Mouse (Mus musculus) liver (tissue): ENCODE measurements at regions not wholly inside any gene's neighbourhood (a gene's known extent, or its start where the extent isn't known, plus 50 kb on each side); places are given as distances from the start of the nearest gene placed in this dataset.

Source experiments
- DNase-seq: peaks from one replicate; pipeline ENCODE4 v3.0.0-alpha.2; 2020; ENCODE audit warnings: mixed read lengths

GRCm38 (mm10) chr11:18571557-18572209 lies 447.1 kb downstream of the Meis1 start:
- DNase-seq = no peak

GRCm38 (mm10) chr11:18563011-18563410 lies 455.8 kb downstream of the Meis1 start:
- no peak for DNase-seq

- DNase-seq = no peak
Measured at GRCm38 (mm10) chr11:18558665-18559064, 460.1 kb downstream of the Meis1 start.

- DNase-seq = no peak
Measured at GRCm38 (mm10) chr11:18535592-18535857, 483.3 kb downstream of the Meis1 start.

GRCm38 (mm10) chr11:18534807-18535591 lies 483.8 kb downstream of the Meis1 start:
- no peak for DNase-seq

- DNase-seq = no peak
Measured at GRCm38 (mm10) chr11:18531264-18532110, 487.3 kb downstream of the Meis1 start.

GRCm38 (mm10) chr11:18528568-18528967 lies 490.2 kb downstream of the Meis1 start:
- no peak for DNase-seq

- no peak for DNase-seq
Measured at GRCm38 (mm10) chr11:18495108-18495757, 523.6 kb downstream of the Meis1 start.

- DNase-seq = no peak
Measured at GRCm38 (mm10) chr11:18493981-18494380, 524.8 kb downstream of the Meis1 start.

GRCm38 (mm10) chr11:18493086-18493485 lies 525.7 kb downstream of the Meis1 start:
- no peak for DNase-seq

DNA sequence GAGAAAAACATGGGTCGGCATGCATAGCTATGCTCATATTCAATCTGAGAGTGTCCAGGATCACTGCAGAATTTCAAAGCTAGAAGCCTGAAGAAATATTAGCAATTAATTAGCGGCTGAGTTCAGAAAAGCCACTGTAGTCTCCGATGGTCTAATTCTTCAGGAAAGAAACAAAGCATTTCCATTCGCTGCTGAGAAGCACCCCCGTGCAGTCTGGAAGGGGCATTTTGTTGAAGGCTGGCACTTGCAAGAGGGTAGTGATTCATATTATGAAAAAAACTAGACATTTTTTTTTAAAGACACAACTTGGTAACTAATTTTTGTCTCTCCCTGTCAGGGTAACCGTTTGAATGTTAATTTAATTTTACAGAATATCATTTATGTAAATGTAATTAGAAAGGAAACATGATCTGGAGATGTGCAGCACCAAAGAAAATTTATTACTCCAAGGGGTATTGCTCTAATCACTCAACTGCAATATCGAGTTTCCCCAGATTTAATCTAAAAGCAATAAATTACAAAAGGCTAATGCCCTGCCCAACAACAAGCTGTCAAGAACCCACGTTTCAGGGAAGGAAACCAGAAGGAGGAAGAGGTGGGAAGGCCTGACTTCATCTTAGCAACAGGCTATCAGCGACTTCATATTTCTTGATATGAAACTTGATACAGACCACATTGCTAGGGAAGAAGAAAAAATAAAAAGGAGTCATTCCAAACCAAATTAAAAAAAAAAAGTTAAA lies 529.1 kb downstream of the Meis1 start:
- DNase-seq = no peak

DNA sequence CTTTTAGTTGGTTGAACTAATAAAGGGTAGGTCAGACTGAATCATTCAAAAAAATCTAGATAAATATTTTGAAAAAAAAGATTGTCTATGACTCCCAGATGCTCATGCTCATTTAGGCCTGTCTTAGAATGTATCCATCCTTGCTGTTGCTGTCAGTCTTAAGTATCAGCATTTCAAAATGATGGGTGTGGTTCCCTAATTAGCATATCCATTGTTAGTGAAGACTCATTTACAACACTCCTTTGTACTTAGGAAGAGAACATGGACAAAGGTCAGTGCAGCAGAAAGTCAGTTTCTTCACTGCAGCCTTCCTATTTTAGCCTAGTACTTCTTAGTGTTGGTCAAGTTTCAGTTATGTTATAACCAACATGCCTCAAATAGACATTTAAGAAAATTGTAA lies 525.2 kb upstream of the Etaa1 start:
- DNase-seq = no peak

- no peak for DNase-seq
Measured at GRCm38 (mm10) chr11:18451271-18451670, 497.6 kb upstream of the Etaa1 start.

DNA sequence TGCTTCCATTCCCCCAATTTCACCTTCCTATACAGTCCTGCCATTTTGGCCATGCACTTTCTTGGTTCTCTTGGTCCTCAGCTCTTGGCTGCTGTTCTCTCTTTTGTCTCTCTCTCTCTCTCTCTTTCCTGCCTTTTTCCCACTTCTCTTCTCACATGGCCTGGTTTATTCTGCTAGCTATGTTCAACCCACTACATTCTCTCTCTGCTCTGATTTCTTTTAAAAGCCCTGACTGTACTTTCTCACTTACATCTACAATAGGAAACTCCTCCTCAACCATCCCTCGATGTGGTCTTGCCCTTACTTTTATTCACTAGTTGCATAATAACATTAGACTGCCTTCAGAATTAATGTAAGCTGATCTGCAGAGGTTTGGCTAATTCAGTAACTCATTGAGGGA lies 495.2 kb upstream of the Etaa1 start:
- DNase-seq = no peak

DNA sequence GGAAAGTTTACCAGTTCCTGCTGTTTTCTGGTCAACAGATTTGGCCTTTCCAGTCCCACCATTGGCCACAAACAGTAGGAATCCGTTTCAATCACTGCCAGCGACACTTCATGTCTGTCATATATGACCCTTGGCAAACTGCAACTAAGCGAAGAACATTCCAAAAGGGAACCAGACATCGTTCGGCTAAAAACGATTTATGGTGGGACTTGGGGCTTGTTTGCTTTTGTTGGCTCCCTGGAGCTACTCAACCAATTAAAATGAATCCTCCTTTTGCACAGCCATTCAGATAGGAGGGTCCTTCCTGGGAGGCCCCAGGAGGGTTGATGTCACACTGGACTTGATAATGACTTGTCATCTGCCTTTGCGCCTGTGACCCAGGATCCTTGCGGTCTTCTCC lies 490.9 kb upstream of the Etaa1 start:
- no peak for DNase-seq

DNA sequence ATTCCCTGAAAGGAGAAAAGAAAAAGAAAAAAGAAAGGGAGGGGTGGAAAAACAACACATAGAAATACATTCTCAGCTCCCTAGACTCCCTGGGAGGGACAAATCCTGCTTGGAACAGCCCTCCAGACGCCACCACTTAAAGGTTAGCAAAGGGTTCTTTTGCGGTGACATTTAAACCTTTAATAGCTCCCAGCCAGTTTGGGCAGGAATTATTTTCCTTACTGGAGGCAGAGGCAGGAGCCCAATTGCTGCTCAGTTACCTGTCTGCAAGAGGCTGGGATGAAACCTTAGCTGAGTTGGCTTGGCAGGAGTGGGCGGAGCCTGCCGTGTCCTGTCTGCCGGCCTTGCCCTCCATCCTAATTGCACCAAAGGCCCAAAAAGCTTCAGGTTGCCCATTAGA lies 490.4 kb upstream of the Etaa1 start:
- DNase-seq = no peak

GRCm38 (mm10) chr11:18443156-18443555 lies 489.5 kb upstream of the Etaa1 start:
- DNase-seq = no peak

DNA sequence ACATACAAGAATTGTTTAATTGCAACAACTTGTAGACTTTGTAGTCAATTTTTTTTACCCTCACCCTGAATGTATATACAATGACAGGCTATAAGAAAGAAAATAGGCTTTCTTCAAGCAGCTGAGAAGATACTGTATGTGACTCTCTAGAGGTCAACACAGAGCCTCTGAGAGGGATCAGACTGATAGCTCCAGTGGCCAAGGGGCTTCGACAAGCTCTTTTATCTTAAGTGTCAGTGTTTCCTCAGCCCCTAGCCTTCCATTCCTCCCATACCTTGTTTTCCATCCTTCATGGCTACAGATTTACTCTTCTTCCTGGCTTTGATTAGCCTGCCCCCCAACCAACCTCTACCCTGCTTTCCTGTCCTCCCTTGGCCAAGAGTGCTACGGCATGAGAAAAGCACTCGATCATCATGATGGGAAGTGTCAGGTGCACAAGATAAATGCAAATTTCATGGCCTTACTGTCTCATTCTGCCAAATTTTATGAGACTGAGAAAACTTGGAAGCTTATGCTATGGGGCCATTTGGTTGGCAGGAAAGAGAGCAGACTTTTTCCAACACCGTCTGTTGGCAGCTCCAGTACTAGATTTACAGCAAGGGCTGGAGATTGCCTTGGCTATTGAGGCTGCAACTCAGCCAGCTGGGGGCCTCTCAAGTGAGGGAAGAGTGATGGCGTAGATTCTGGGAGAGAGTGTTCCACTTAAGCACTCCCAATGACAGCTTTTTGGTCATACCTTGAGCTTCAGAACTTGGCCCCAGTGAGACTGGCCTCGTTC lies 484.3 kb upstream of the Etaa1 start:
- DNase-seq = no peak

DNA sequence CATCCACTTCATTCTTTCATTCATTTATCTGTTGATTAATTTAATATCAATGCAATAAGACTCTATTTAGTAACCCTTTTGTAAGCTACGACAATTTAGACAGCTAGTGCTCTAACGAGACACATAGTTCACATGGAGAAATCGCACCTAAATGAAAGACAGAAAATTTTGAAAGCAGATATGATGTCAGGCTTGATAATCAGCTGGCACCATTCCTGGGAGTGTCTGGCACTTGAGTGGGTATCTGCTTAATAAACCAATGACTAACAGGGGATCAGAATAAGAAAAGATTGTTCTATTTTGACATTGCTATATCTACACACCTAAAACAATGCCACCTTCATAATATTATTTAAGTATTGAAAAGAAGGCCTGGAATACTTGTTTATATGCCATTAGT lies 467.4 kb upstream of the Etaa1 start:
- DNase-seq = no peak

GRCm38 (mm10) chr11:18413769-18414168 lies 460.1 kb upstream of the Etaa1 start:
- no peak for DNase-seq

GRCm38 (mm10) chr11:18408071-18408752 lies 454.5 kb upstream of the Etaa1 start:
- DNase-seq = no peak
